Mouse (Mus musculus) CH12.LX (cell line): ENCODE data around the gene Ptprs.

ENCODE experiments used
- CHD1 ChIP-seq: IDR thresholded peaks from 2 replicates; pipeline ENCODE4 v1.6.1; 2012; ENCODE audit warnings: low read depth, low read length, improper control_type of control experiment, inconsistent platforms
- CTCF ChIP-seq, 2 experiments: IDR thresholded peaks in 1 of 2; conservative IDR thresholded peaks in 1 of 2; 2 replicates each; pipeline ENCODE4 v1.5.1; 2011 to 2012; ENCODE audit warnings: low read depth in 2 of 2, low read length in 2 of 2, improper control_type of control experiment in 1 of 2, inconsistent platforms in 1 of 2, mild to moderate bottlenecking in 1 of 2, moderate library complexity in 1 of 2
- E2F4 ChIP-seq: IDR thresholded peaks from 2 replicates; pipeline ENCODE4 v1.6.1; 2011; ENCODE audit warnings: low read depth, low read length, improper control_type of control experiment; ENCODE audit not compliant: insufficient replicate concordance
- ELF1 ChIP-seq: IDR thresholded peaks from 2 replicates; pipeline ENCODE4 v1.6.1; 2014; ENCODE audit warnings: low read depth, mild to moderate bottlenecking, inconsistent platforms, low read length, improper control_type of control experiment
- EP300 ChIP-seq: IDR thresholded peaks from 2 replicates; pipeline ENCODE4 v1.6.1; 2011; ENCODE audit warnings: low read length, improper control_type of control experiment
- ETS1 ChIP-seq: conservative IDR thresholded peaks from 2 replicates; pipeline ENCODE4 v1.6.1; 2012; ENCODE audit warnings: low read depth, mild to moderate bottlenecking, inconsistent platforms, low read length, improper control_type of control experiment, moderate library complexity
- HCFC1 ChIP-seq: IDR thresholded peaks from 2 replicates; pipeline ENCODE4 v1.6.1; 2012; ENCODE audit warnings: low read depth, mild to moderate bottlenecking, inconsistent platforms, low read length, improper control_type of control experiment
- JUN ChIP-seq: IDR thresholded peaks from 2 replicates; pipeline ENCODE4 v1.6.1; 2011; ENCODE audit warnings: low read depth, mild to moderate bottlenecking, low read length, improper control_type of control experiment, moderate library complexity; ENCODE audit not compliant: insufficient read depth
- JUND ChIP-seq: conservative IDR thresholded peaks from 2 replicates; pipeline ENCODE4 v1.6.1; 2011; ENCODE audit warnings: low read depth, low read length, improper control_type of control experiment
- MYC ChIP-seq: IDR thresholded peaks from 2 replicates; pipeline ENCODE4 v1.6.1; 2011; ENCODE audit warnings: low read depth, mild to moderate bottlenecking, improper control_type of control experiment, low read length
- POLR2A ChIP-seq: IDR thresholded peaks from 2 replicates; pipeline ENCODE4 v1.6.1; 2011; ENCODE audit warnings: low read depth, mild to moderate bottlenecking, improper control_type of control experiment, low read length
- POLR2AphosphoS2 ChIP-seq: IDR thresholded peaks from 2 replicates; pipeline ENCODE4 v1.6.1; 2011; ENCODE audit warnings: low read depth, low read length, improper control_type of control experiment
- SIN3A ChIP-seq: IDR thresholded peaks from 2 replicates; pipeline ENCODE4 v1.6.1; 2012; ENCODE audit warnings: low read length, improper control_type of control experiment, inconsistent platforms
- ZNF384 ChIP-seq: IDR thresholded peaks from 2 replicates; pipeline ENCODE4 v1.6.1; 2012; ENCODE audit warnings: low read depth, low read length, improper control_type of control experiment, inconsistent platforms

- TF ChIP-seq SIN3A, result no peak
- no peak for TF ChIP-seq CHD1
- no peak for TF ChIP-seq CTCF (conservative IDR thresholded peaks at IDR 0.05 in 1 of 2, IDR thresholded peaks at IDR 0.05 in 1 of 2; ENCODE audit: low read depth in 2 of 2, low read length in 2 of 2)
- no peak for TF ChIP-seq POLR2AphosphoS2
- TF ChIP-seq E2F4, result no peak
- no peak for TF ChIP-seq POLR2A
- no peak for TF ChIP-seq EP300
- no peak for TF ChIP-seq ZNF384
- no peak for TF ChIP-seq MYC
- TF ChIP-seq ELF1, result no peak
- TF ChIP-seq JUND, result no peak
- no peak for TF ChIP-seq HCFC1
- no peak for TF ChIP-seq JUN
- no peak for TF ChIP-seq ETS1
Observed at GRCm38 (mm10) chr17:56463500-56463899, 12.8 kb downstream of the Ptprs start.
